20 mouse cellular contexts compared by ENCODE assay signal in the genomic region with DNA sequence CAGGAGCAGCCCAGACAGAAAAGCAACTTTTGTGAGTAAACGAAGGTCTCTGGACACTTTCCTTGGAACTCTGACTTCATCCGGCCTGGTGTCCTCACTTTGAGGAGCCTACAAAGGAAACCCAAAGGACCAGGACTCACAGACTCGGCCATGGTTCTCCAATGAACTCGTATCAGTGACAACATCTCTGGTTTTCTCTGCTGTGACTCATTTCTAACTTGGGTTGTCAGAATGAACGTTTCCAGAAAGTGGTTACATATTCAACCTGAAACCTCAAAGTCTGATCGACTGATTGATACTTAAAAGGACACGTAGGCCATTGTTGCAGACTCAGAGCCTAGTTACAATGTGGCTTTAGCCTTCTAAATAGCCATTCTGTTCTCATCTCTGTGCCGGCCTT. TPM values are rescaled to one million over a fixed set of nuclear protein-coding genes. Genes with fewer than 3 reads are reported as not detected.
DNase-seq lines count a peak whose midpoint lies in the region; ATAC-seq lines count a peak whose summit lies in the region.
"Had no signal": no experiment of that assay in that cellular context is flagged by ENCODE, and none has a peak within 500 bp of the region (broad histone marks: within the 10 kb centered on the region; RNA-seq: fewer than 3 reads in every experiment).

No protein-coding gene starts in this region.

- peak; percentile 73 for DNase-seq in 416B (ENCODE audit: low read depth)
- DNase-seq in CD4-positive, CD25-positive, alpha-beta regulatory T cell, adult 2 months (ENCODE audit: low read depth, low spot score) = peak; percentile 16
- DNase-seq in testis, postnatal 14 days (ENCODE audit: low spot score) = peak; percentile 25
- DNase-seq in spleen, postnatal 14 days (ENCODE audit: low spot score in 2 of 2) = no peak
- DNase-seq in adrenal gland, postnatal 25 days = no peak
- no peak for DNase-seq in cerebellum, postnatal 25 days
- DNase-seq: adrenal gland, postnatal 10 days; cerebellum, adult 11 months; cerebellum, adult 2 months; cerebellum, postnatal 10 days; forebrain, postnatal 0 days; gastrocnemius, postnatal 25 days; heart, adult 18-20 months; heart, postnatal 10 days; heart, postnatal 36 days; kidney, adult 11 months had no signal

- peak; percentile 68 for ATAC-seq in activated CD4-positive, CD25-positive, alpha-beta regulatory T cell, adult 4 months
- ATAC-seq: forebrain, embryonic 14.5 days; forebrain, postnatal 0 days; hindbrain, embryonic 16.5 days; intestine, embryonic 15.5 days had no signal

RNA-seq across cellular contexts. Expression of a gene that starts 14.4 kb away (rescaled TPM):
- polyA plus RNA-seq in activated CD4-positive, CD25-positive, alpha-beta regulatory T cell, adult 4 months (2017; shearing (Covaris generic)) = not detected
- 175 and 335 TPM in 2 replicates for total RNA-seq in adrenal gland, postnatal 25 days (2021)

Comparison
In these comparisons a context has a peak if more than half of its experiments do, and no peak if none do; other contexts are left out.
1. DNase-seq: peak in 416B (single experiment), CD4-positive, CD25-positive, alpha-beta regulatory T cell, adult 2 months (single experiment) and testis, postnatal 14 days (single experiment); none in spleen, postnatal 14 days (0 of 2), adrenal gland, postnatal 25 days (single experiment) and cerebellum, postnatal 25 days (0 of 2).